Mouse (Mus musculus) intestine, postnatal 0 days (tissue): ENCODE measurements at regions not wholly inside any gene's neighbourhood (a gene's known extent, or its start where the extent isn't known, plus 50 kb on each side); places are given as distances from the start of the nearest gene placed in this dataset.
A peak's percentile ranks its signal among the peaks of the same experiment; 100 is the strongest.

Experiments used
- ATAC-seq: fragments of 200-750 bp; cut with Nextera tagmentation; 2 replicates; pipeline ENCODE4 v1.8.0; 2017; ENCODE audit warnings: mild to moderate bottlenecking, moderate TSS enrichment, moderate library complexity
- H3K27ac ChIP-seq: fragments of 300-500 bp; sonication (generic); 2 replicates; pipeline ENCODE4 v1.5.1; 2014; ENCODE audit warnings: mild to moderate bottlenecking, low read depth, low read length, moderate library complexity
- H3K27me3 ChIP-seq: fragments of 300-500 bp; sonication (generic); replicated peaks from 2 replicates; pipeline ENCODE4 v1.6.1; 2014; ENCODE audit warnings: low read length, mixed read lengths; ENCODE audit not compliant: control insufficient read depth, insufficient read depth
- H3K36me3 ChIP-seq: fragments of 300-500 bp; sonication (generic); 2 replicates; pipeline ENCODE4 v1.6.1; 2014; ENCODE audit warnings: mild to moderate bottlenecking, moderate library complexity; ENCODE audit not compliant: control insufficient read depth, insufficient read depth
- H3K4me1 ChIP-seq: fragments of 300-500 bp; sonication (generic); replicated peaks from 2 replicates; pipeline ENCODE4 v1.6.1; 2014; ENCODE audit warnings: antibody characterized with exemption, low read length, mixed read lengths; ENCODE audit not compliant: control insufficient read depth, insufficient read depth
- H3K4me2 ChIP-seq: fragments of 300-500 bp; sonication (generic); replicated peaks from 2 replicates; pipeline ENCODE4 v1.6.1; 2014; ENCODE audit warnings: low read depth, mild to moderate bottlenecking, moderate library complexity
- H3K4me3 ChIP-seq: fragments of 300-500 bp; sonication (generic); 2 replicates; pipeline ENCODE4 v1.5.1; 2014; ENCODE audit warnings: low read depth, low read length
- H3K9ac ChIP-seq: fragments of 300-500 bp; sonication (generic); 2 replicates; pipeline ENCODE4 v1.6.1; 2014; ENCODE audit warnings: mild to moderate bottlenecking, low read depth, low read length
- H3K9me3 ChIP-seq: fragments of 300-500 bp; sonication (generic); 2 replicates; pipeline ENCODE4 v1.6.1; 2016; ENCODE audit warnings: mixed run types; ENCODE audit not compliant: control insufficient read depth
- CTCF ChIP-seq: sonication (generic); IDR thresholded peaks from 2 replicates; pipeline ENCODE4 v1.5.1; 2016; ENCODE audit warnings: low read depth, mild to moderate bottlenecking, control low read depth, antibody characterized with exemption, moderate library complexity
- WGBS: fragments of 180-500 bp; shearing (Covaris S2); extraction: QIAGEN DNeasy Blood & Tissue Kit; methylation state at CpG from one replicate; pipeline ENCODE4 v1.1.7; 2014; 5-methylcytosine and 5-hydroxymethylcytosine counted together

DNA sequence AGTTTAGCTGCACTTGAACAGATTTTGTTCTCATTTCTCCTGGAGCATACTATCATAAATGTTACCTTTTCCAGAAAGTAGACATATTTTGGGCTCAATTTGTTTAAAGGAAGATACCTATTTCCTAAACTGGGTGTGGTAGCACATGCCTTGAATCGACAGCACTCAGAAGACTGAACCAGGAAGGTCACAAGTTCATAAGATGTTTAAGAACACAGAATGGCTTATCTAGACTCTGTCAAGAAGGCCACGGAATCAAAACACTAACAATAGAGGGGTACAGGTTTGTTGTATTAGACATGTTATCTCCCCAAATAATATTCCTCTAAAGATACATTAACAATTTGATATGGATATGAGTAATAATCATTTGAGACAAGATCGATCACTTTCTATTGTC is 64.4 kb upstream of the Atp2b1 start:
- H3K9me3 ChIP-seq, result no peaks in the 10 kb centered on the region
- 63% methylated on average over 3 of the region's 3 CpGs for WGBS

DNA sequence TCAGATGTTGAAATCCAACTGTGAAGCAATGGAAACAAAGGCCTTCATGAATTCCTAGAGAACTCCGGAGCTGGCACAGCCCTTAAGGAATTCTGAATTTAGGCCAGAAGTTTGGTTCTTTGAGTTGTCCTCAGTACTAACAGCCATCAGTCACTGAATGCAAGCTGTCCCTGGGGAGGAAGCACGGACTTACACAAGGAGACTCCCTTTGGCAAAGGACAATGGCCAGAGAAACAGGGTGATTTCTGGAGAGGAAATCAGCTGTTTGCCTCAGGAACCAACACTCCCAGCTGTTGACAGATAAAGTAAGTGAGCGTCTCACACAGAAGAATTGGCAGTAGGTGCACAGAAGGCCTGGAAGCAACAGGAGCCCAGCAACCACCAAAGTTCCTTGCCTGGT is 56.8 kb upstream of the Atp2b1 start:
- no peak for TF ChIP-seq CTCF
- no peak overlapping the region for H3K9ac ChIP-seq
- H3K27ac ChIP-seq, result no peak overlapping the region
- no peaks in the 10 kb centered on the region for H3K4me1 ChIP-seq
- H3K36me3 ChIP-seq, result no peaks in the 10 kb centered on the region
- no peak overlapping the region for H3K4me2 ChIP-seq
- 66% methylated on average over 3 of the region's 3 CpGs for WGBS
- no peak for ATAC-seq
- no peaks in the 10 kb centered on the region for H3K9me3 ChIP-seq
- H3K4me3 ChIP-seq, result no peak overlapping the region
- no peaks in the 10 kb centered on the region for H3K27me3 ChIP-seq

More for the DNA sequence above, 64.4 kb upstream of the Atp2b1 start:
- no peaks in the 10 kb centered on the region for H3K4me1 ChIP-seq
- no peak overlapping the region for H3K4me2 ChIP-seq
- no peak overlapping the region for H3K4me3 ChIP-seq
- ATAC-seq, result no peak
- no peak overlapping the region for H3K9ac ChIP-seq
- no peaks in the 10 kb centered on the region for H3K36me3 ChIP-seq
- no peaks in the 10 kb centered on the region for H3K27me3 ChIP-seq
- no peak overlapping the region for H3K27ac ChIP-seq
- no peak for TF ChIP-seq CTCF

DNA sequence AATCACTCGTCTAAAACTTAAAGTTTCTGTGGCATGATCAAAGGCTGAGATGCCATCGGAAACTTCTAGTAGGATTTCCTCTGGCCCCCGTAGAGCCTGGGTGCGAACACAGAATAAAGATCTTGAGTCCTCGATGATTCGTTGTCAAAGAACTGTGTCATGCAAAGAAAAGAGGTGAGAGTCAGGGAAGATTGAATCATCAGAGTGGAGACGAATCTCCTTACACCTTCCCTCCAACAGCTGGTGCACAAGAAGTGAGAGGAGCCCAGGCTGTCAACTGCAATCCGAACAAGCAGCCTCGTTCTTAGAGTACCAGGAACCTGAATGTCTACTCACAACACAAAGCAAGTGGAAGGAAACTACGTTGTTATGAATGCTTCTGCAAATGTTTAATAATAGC is 52.7 kb upstream of the Atp2b1 start:
- Histone ChIP-seq H3K36me3 (no peaks in the 10 kb centered on the region), H3K4me3 (no peak overlapping the region), H3K27ac (no peak overlapping the region), H3K9ac (no peak overlapping the region), H3K4me2 (no peak overlapping the region), H3K27me3 (no peaks in the 10 kb centered on the region), H3K4me1 (no peaks in the 10 kb centered on the region), H3K9me3 (no peaks in the 10 kb centered on the region)
- 88% methylated on average over 10 of the region's 10 CpGs for WGBS
- TF ChIP-seq CTCF, result no peak
- no peak for ATAC-seq

DNA sequence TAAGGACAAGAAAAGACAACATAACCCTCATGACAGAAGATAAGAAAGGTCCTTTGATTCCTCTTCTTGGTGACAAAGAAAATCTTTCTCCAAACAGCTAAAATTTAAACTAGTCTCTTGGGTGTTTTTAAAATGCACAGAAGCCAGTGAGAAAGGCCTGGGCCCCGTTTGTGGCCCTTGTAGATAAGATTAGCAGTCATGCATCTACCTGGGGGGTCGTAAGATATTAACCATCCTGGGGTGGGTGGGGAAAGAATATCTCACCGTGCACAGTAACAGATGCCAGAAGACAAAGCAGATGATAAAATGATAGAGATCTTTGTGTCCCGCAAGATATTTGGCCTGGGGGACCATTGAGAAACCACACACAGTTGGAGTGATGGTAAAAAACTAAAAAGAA is 51.5 kb upstream of the Atp2b1 start:
- Histone ChIP-seq H3K4me2 (no peak overlapping the region), H3K9ac (no peak overlapping the region), H3K27ac (no peak overlapping the region), H3K9me3 (no peaks in the 10 kb centered on the region), H3K36me3 (no peaks in the 10 kb centered on the region), H3K4me1 (no peaks in the 10 kb centered on the region), H3K4me3 (no peak overlapping the region), H3K27me3 (no peaks in the 10 kb centered on the region)
- ATAC-seq, result no peak
- TF ChIP-seq CTCF, result no peak
- 47% methylated on average over 4 of the region's 4 CpGs for WGBS

DNA sequence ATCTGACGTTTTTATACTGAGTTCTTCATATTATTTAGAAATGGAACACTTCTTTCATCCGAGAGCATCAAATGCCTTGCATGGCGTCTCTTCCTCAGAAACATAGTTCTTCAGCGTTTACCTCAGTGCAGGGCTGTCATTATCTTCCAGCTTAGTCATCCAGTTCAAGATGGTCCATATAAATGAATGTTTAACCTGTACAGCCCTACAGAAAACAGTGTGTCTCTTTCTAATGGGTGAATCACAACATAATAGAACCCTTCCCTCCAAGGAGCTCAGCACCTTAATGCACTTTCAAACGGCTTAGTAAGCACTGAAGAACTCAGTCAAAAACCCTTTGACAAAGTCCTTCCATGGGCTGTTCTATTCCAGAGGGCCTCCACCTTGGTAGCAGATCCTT is 49.8 kb upstream of the Atp2b1 start:
- 56% methylated on average over 5 of the region's 5 CpGs for WGBS
- no peaks in the 10 kb centered on the region for H3K4me1 ChIP-seq
- H3K36me3 ChIP-seq, result no peaks in the 10 kb centered on the region
- H3K27ac ChIP-seq, result peak overlapping the region; percentile 37; the same call in 1 of the 2 replicates
- H3K9me3 ChIP-seq, result no peaks in the 10 kb centered on the region
- 0 out of 2 replicates have a peak, but pooled peaks have one; percentile 41 for ATAC-seq
- no peak for TF ChIP-seq CTCF
- H3K27me3 ChIP-seq, result no peaks in the 10 kb centered on the region
- H3K4me2 ChIP-seq, result no peak overlapping the region
- H3K4me3 ChIP-seq, result no peak overlapping the region
- H3K9ac ChIP-seq, result no peak overlapping the region
